Mouse (Mus musculus) ES-E14 (cell line): ENCODE measurements around the gene Vipas39. TPM values are rescaled to one million over a fixed set of nuclear protein-coding genes. Genes with fewer than 3 reads are reported as not detected.

Experiments
- DNase-seq: peaks from one replicate; pipeline ENCODE4 v3.0.0-alpha.2; 2013; ENCODE audit warnings: low read depth, low spot score
- H3K27ac ChIP-seq: 2 replicates; pipeline ENCODE4 v1.5.1; 2012; ENCODE audit warnings: low read depth, mild to moderate bottlenecking, low read length, moderate library complexity, mixed read lengths; ENCODE audit not compliant: poor library complexity, insufficient read depth, severe bottlenecking
- H3K36me3 ChIP-seq: 2 replicates; pipeline ENCODE4 v1.6.1; 2012; ENCODE audit warnings: mild to moderate bottlenecking, low read length, moderate library complexity, mixed read lengths; ENCODE audit not compliant: control insufficient read depth, poor library complexity, insufficient read depth, severe bottlenecking
- H3K4me1 ChIP-seq, 2 experiments: fragments of 150-350 bp in 1 of 2; sonication (generic) in 1 of 2; 2 replicates each; pipeline ENCODE4 v1.6.1; 2012; ENCODE audit warnings: low read length in 2 of 2, mild to moderate bottlenecking in 1 of 2, mixed read lengths in 1 of 2; ENCODE audit not compliant: control insufficient read depth in 2 of 2, insufficient read depth in 2 of 2, poor library complexity in 1 of 2
- H3K4me3 ChIP-seq, 2 experiments: fragments of 150-350 bp in 1 of 2; sonication (generic) in 1 of 2; 2 replicates each; pipeline ENCODE4 v1.5.1; 2012; ENCODE audit warnings: low read length in 2 of 2, low read depth in 1 of 2, mild to moderate bottlenecking in 1 of 2, mixed read lengths in 1 of 2; ENCODE audit not compliant: insufficient read depth in 1 of 2, poor library complexity in 1 of 2, severe bottlenecking in 1 of 2
- H3K9ac ChIP-seq: 2 replicates; pipeline ENCODE4 v1.6.1; 2012; ENCODE audit warnings: low read depth, mild to moderate bottlenecking, low read length, mixed read lengths; ENCODE audit not compliant: poor library complexity, insufficient read depth, severe bottlenecking
- H3K9me3 ChIP-seq: fragments of 150-350 bp; sonication (generic); 2 replicates; pipeline ENCODE4 v1.6.1; 2012; ENCODE audit warnings: low read depth, mild to moderate bottlenecking, low read length; ENCODE audit not compliant: control insufficient read depth, insufficient read depth
- CHD2 ChIP-seq: IDR thresholded peaks from 2 replicates; pipeline ENCODE4 v1.6.1; 2014; ENCODE audit warnings: mild to moderate bottlenecking, low read depth, low read length, inconsistent platforms
- HCFC1 ChIP-seq: IDR thresholded peaks from 2 replicates; pipeline ENCODE4 v1.6.1; 2012; ENCODE audit warnings: low read length, inconsistent platforms, borderline replicate concordance; ENCODE audit not compliant: insufficient read depth
- MAFK ChIP-seq: IDR thresholded peaks from 2 replicates; pipeline ENCODE4 v1.6.1; 2014; ENCODE audit warnings: mild to moderate bottlenecking, low read depth, low read length, inconsistent platforms; ENCODE audit not compliant: insufficient read depth
- ZC3H11A ChIP-seq: IDR thresholded peaks from 2 replicates; pipeline ENCODE4 v1.6.1; 2012; ENCODE audit warnings: low read depth, mild to moderate bottlenecking, inconsistent platforms, low read length, borderline replicate concordance
- ZNF384 ChIP-seq: IDR thresholded peaks from 2 replicates; pipeline ENCODE4 v1.6.1; 2012; ENCODE audit warnings: low read depth, low read length, inconsistent platforms
- in situ Hi-C, 2 experiments: fragments of 600-800 bp; cut with MboI; formaldehyde crosslinking; loops; one replicate each; pipeline ENCODE4 v1.15.1; 2025; ENCODE audit warnings: low sequenced_read_pairs in 2 of 2, inconsistent platforms in 1 of 2; ENCODE audit not compliant: unreplicated experiment in 2 of 2
- total RNA-seq: library from RNA; depleted of rRNA; stranded (reverse); fragments of 300-350 nt; gene quantifications from 2 replicates; pipeline ENCODE4 v1.2.3, GENCODE M21; 2012

Vipas39 gene
- total RNA-seq, 1 experiment, result 36.3 TPM

- Histone ChIP-seq H3K4me1 (peaks cover 0 to 18% of the 10 kb centered on the region in 2 experiments; a peak in 1 of 4 replicates), H3K36me3 (no peaks in the 10 kb centered on the region), H3K4me3 (no peak overlapping the region), H3K9ac (no peak overlapping the region), H3K9me3 (no peaks in the 10 kb centered on the region), H3K27ac (no peak overlapping the region)
- no peak for TF ChIP-seq ZC3H11A
- TF ChIP-seq MAFK, result no peak
- TF ChIP-seq CHD2, result no peak
- TF ChIP-seq HCFC1, result no peak
- no peak for TF ChIP-seq ZNF384
- in situ Hi-C loops, result no loop called here
- no peak for DNase-seq
Observed at GRCm38 (mm10) chr12:87293934-87294333, 27.9 kb upstream of the Vipas39 start.

- H3K4me3 ChIP-seq, result no peak overlapping the region
- in situ Hi-C loops, result no loop called here
- TF ChIP-seq CHD2 (no peak), ZNF384 (no peak), MAFK (no peak), HCFC1 (no peak), ZC3H11A (no peak)
- DNase-seq, result no peak
- no peaks in the 10 kb centered on the region for H3K9me3 ChIP-seq
- H3K36me3 ChIP-seq, result no peaks in the 10 kb centered on the region
- H3K9ac ChIP-seq, result no peak overlapping the region
- H3K27ac ChIP-seq, result no peak overlapping the region
- H3K4me1 ChIP-seq, result peaks cover 0 to 19% of the 10 kb centered on the region in 2 experiments; a peak in 1 of 4 replicates
Observed at GRCm38 (mm10) chr12:87289100-87289499, 23.0 kb upstream of the Vipas39 start.

GRCm38 (mm10) chr12:87284726-87285125, 18.7 kb upstream of the Vipas39 start:
- Histone ChIP-seq H3K9ac (no peak overlapping the region), H3K36me3 (no peaks in the 10 kb centered on the region), H3K9me3 (no peaks in the 10 kb centered on the region), H3K4me1 (peaks cover 3 to 22% of the 10 kb centered on the region in 2 experiments; a peak in 2 of 4 replicates), H3K27ac (no peak overlapping the region), H3K4me3 (no peak overlapping the region)
- no peak for DNase-seq
- in situ Hi-C loops, result no loop called here
- TF ChIP-seq MAFK (no peak), ZC3H11A (no peak)

- H3K36me3 ChIP-seq, result no peaks in the 10 kb centered on the region
- peaks cover 3 to 23% of the 10 kb centered on the region in 2 experiments; a peak in 3 of 4 replicates for H3K4me1 ChIP-seq
- H3K4me3 ChIP-seq, result no peak overlapping the region
- no peak for DNase-seq
- in situ Hi-C loops, result no loop called here
- no peak overlapping the region for H3K9ac ChIP-seq
- no peak overlapping the region for H3K27ac ChIP-seq
- no peak for TF ChIP-seq ZC3H11A
- no peak for TF ChIP-seq ZNF384
- TF ChIP-seq CHD2, result no peak
- no peak for TF ChIP-seq MAFK
- no peaks in the 10 kb centered on the region for H3K9me3 ChIP-seq
Observed at GRCm38 (mm10) chr12:87284268-87284667, 18.2 kb upstream of the Vipas39 start.

- H3K27ac ChIP-seq, result no peak overlapping the region
- no peak overlapping the region for H3K4me3 ChIP-seq
- peaks cover 3 to 26% of the 10 kb centered on the region in 2 experiments; a peak in 3 of 4 replicates for H3K4me1 ChIP-seq
- no peak for DNase-seq
- in situ Hi-C loops, result no loop called here
- no peak for TF ChIP-seq MAFK
- no peak for TF ChIP-seq ZNF384
- no peak for TF ChIP-seq HCFC1
- no peak for TF ChIP-seq ZC3H11A
- TF ChIP-seq CHD2, result no peak
- no peak overlapping the region for H3K9ac ChIP-seq
- H3K36me3 ChIP-seq, result no peaks in the 10 kb centered on the region
- H3K9me3 ChIP-seq, result no peaks in the 10 kb centered on the region
Observed at GRCm38 (mm10) chr12:87283706-87284105, 17.6 kb upstream of the Vipas39 start.
